Mouse (Mus musculus) forebrain, embryonic 14.5 days (tissue): Measurements from ENCODE around the gene Syt2. TPM values are rescaled to one million over a fixed set of nuclear protein-coding genes. Genes with fewer than 3 reads are reported as not detected.
A peak's percentile ranks its signal among the peaks of the same experiment; 100 is the strongest.

Experiments used
- ATAC-seq: fragments of 200-750 bp; cut with Nextera tagmentation; 2 replicates; pipeline ENCODE4 v1.8.0; 2017; ENCODE audit warnings: mild to moderate bottlenecking, moderate library complexity
- DNase-seq: peaks from one replicate; pipeline ENCODE4 v3.0.0-alpha.2; 2015; ENCODE audit warnings: low spot score
- H3K27ac ChIP-seq: fragments of 300-500 bp; sonication (generic); 2 replicates; pipeline ENCODE4 v1.5.1; 2014; ENCODE audit warnings: low read depth, mild to moderate bottlenecking, control low read depth, low read length, moderate library complexity
- H3K27me3 ChIP-seq: fragments of 300-500 bp; sonication (generic); replicated peaks from 2 replicates; pipeline ENCODE4 v1.6.1; 2014; ENCODE audit warnings: low read length, control low read depth, mixed read lengths; ENCODE audit not compliant: control insufficient read depth, insufficient read depth
- H3K36me3 ChIP-seq: fragments of 300-500 bp; sonication (generic); 2 replicates; pipeline ENCODE4 v1.6.1; 2014; ENCODE audit warnings: low read length, control low read depth; ENCODE audit not compliant: control insufficient read depth, insufficient read depth
- H3K4me1 ChIP-seq: fragments of 300-500 bp; sonication (generic); 2 replicates; pipeline ENCODE4 v1.6.1; 2014; ENCODE audit warnings: antibody characterized with exemption, low read length, control low read depth; ENCODE audit not compliant: control insufficient read depth, insufficient read depth
- H3K4me2 ChIP-seq: fragments of 300-500 bp; sonication (generic); 2 replicates; pipeline ENCODE4 v1.6.1; 2014; ENCODE audit warnings: mild to moderate bottlenecking, control low read depth, low read length
- H3K4me3 ChIP-seq: fragments of 300-500 bp; sonication (generic); 2 replicates; pipeline ENCODE4 v1.5.1; 2014; ENCODE audit warnings: low read depth, low read length, control low read depth
- H3K9ac ChIP-seq: fragments of 300-500 bp; sonication (generic); 2 replicates; pipeline ENCODE4 v1.6.1; 2014; ENCODE audit warnings: mild to moderate bottlenecking, low read length, control low read depth, moderate library complexity
- H3K9me3 ChIP-seq: fragments of 300-500 bp; sonication (generic); replicated peaks from 2 replicates; pipeline ENCODE4 v1.6.1; 2016; ENCODE audit warnings: low read length, control low read depth, mixed read lengths; ENCODE audit not compliant: control insufficient read depth
- WGBS: fragments of 180-500 bp; shearing (Covaris S2); extraction: QIAGEN DNeasy Blood & Tissue Kit; methylation state at CpG from one replicate; pipeline ENCODE4 v1.1.7; 2014; 5-methylcytosine and 5-hydroxymethylcytosine counted together
- polyA plus RNA-seq: library from polyadenylated mRNA; unstranded; fragments of >200 nt; fragmentation: Nextera tagmentation; extraction: Ambion mirVana; gene quantifications from 2 replicates; pipeline ENCODE4 v1.2.1, GENCODE M21; 2014

The Syt2 gene
- polyA plus RNA-seq, 1 experiment from 2014 or later, result 1.2 TPM

DNA sequence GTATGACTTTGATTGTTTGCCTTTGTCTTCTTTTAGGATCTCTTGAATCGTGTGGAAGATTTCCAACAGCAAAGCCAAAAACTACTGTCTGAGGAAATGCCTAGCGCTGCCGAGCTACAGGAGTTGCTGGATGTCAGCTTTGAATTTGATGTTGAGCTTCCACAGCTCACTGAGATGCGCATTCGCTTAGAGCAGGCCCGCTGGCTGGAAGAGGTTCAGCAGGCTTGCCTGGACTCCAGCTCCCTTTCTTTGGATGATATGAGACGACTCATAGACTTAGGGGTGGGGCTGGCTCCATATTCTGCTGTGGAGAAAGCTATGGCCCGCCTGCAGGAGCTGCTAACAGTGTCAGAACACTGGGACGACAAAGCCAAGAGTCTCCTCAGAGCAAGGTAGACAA is 28.8 kb upstream of the Syt2 start:
- DNase-seq, result no peak
- ATAC-seq, result no peak
- WGBS, result 90% methylated on average over 9 of the region's 9 CpGs
- Histone ChIP-seq H3K4me3 (no peak overlapping the region), H3K27me3 (no peaks in the 10 kb centered on the region), H3K9ac (no peak overlapping the region), H3K9me3 (no peaks in the 10 kb centered on the region), H3K4me1 (no peaks in the 10 kb centered on the region), H3K27ac (no peak overlapping the region), H3K36me3 (peaks cover 90% of the 10 kb centered on the region), H3K4me2 (no peak overlapping the region)

DNA sequence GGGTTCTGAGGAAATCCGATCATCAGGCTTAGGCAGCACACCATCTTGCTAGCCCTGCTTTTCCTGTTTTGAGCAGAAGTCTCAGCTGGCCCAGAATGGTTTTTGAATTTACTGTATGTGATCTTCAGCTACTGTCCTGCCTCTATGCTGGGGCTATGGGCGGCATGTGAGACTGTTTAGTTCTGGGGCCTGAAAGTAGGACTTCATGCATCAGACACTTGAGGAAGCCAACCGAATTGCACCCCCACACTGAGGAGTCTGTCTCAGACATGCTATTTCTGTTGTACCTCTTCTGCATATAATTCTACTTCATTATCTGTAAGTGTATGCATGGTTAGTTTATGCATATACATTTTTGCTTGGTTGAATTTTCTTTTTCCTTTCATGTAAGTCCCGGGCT is 21.2 kb upstream of the Syt2 start:
- DNase-seq (no peak), ATAC-seq (no peak)
- WGBS, result 90% methylated on average over 4 of the region's 4 CpGs
- no peak overlapping the region for H3K9ac ChIP-seq
- no peaks in the 10 kb centered on the region for H3K4me1 ChIP-seq
- H3K36me3 ChIP-seq, result peaks cover 99% of the 10 kb centered on the region
- no peaks in the 10 kb centered on the region for H3K27me3 ChIP-seq
- H3K27ac ChIP-seq, result no peak overlapping the region
- H3K4me2 ChIP-seq, result no peak overlapping the region
- no peak overlapping the region for H3K4me3 ChIP-seq
- H3K9me3 ChIP-seq, result no peaks in the 10 kb centered on the region

DNA sequence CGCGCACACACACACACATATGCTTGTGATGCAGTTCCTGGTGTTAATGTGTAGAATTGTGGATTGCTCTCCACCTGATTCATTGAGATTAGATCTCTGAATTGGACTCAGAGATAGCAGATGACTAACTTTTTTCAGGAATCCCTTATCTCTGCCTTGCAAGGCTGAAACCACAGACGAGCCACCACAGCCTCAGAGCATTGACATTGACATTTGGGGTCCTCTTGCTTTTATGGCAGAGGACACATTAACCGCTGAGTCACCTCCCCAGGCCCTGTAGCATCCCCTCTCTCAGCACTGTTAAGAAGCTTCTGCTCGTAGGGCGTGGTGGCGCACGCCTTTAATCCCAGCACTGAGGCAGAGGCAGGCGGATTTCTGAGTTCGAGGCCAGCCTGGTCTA is 17.0 kb upstream of the Syt2 start:
- Histone ChIP-seq H3K27me3 (no peaks in the 10 kb centered on the region), H3K36me3 (peaks cover 100% of the 10 kb centered on the region), H3K4me3 (no peak overlapping the region), H3K4me2 (no peak overlapping the region), H3K27ac (no peak overlapping the region), H3K4me1 (no peaks in the 10 kb centered on the region), H3K9me3 (no peaks in the 10 kb centered on the region), H3K9ac (no peak overlapping the region)
- 95% methylated on average over 10 of the region's 10 CpGs for WGBS
- ATAC-seq, result no peak
- DNase-seq, result no peak

DNA sequence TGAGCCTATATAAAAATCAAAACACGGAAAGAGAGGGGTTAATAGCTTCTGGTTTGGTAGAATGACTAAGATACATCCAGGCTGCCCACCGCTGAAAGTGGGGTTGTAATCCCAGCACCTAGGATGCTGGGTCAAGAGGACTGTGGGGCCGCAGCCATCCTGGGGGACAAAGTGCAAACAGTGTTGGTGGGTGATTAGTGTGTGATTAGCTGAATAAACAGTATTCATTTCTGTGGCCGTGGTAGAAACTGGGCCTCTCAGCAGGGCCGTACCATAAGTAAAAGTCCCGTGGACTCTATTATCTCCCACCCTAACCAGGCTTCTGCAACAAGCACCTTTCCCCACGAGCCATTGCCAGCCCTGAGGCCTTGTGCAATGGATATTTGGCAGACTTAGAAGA is 12.2 kb upstream of the Syt2 start:
- DNase-seq (no peak), ATAC-seq (no peak)
- Histone ChIP-seq H3K9me3 (no peaks in the 10 kb centered on the region), H3K27me3 (no peaks in the 10 kb centered on the region), H3K4me2 (no peak overlapping the region), H3K4me3 (no peak overlapping the region), H3K36me3 (peaks cover 62% of the 10 kb centered on the region), H3K4me1 (no peaks in the 10 kb centered on the region), H3K27ac (no peak overlapping the region), H3K9ac (no peak overlapping the region)
- 78% methylated on average over 7 of the region's 7 CpGs for WGBS

DNA sequence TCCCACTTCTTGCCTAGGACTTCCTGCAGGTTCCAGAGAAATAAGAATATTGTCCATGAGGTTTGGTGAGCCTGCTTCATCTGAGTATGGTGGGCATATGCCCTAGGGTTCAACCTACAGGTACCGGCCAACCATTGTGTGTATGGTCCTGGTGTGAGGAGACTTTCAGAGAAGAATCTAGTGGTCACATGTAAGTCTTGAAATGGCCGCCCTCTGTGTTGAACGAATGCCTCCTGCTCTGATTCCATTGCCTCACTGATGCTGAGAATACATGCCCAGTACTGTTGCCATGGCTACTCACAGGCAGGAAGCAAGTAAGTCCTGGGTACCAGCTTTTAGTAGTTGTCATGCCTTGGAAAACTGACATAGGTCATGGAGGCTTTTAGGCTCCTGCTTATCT is 10.2 kb upstream of the Syt2 start:
- no peaks in the 10 kb centered on the region for H3K9me3 ChIP-seq
- no peaks in the 10 kb centered on the region for H3K27me3 ChIP-seq
- peak; percentile 33; the same call in 1 of the 2 replicates for ATAC-seq
- no peaks in the 10 kb centered on the region for H3K4me1 ChIP-seq
- H3K4me3 ChIP-seq, result no peak overlapping the region
- DNase-seq, result no peak
- H3K27ac ChIP-seq, result no peak overlapping the region
- H3K4me2 ChIP-seq, result no peak overlapping the region
- no peak overlapping the region for H3K9ac ChIP-seq
- 74% methylated on average over 3 of the region's 3 CpGs for WGBS
- peaks cover 43% of the 10 kb centered on the region for H3K36me3 ChIP-seq

DNA sequence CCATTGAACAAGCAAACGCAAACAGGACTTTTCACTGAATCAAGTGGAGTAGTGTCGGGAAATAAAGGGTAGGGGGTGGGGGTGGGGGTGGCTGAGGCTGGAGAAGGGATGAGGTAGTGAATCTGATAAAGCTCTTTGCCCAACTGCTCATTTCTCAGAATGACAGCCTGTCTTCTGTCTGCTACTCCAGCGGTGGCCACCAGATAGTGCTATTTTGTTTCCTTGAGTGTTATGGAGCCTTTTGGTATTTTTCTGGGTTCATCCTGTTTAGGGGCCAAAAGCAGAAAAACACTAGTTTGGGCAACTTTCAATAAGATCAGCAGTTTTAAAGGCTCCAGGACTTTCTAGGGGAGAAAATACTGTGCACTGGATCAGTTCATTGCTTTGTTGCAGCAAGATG is 9.8 kb upstream of the Syt2 start:
- Histone ChIP-seq H3K27ac (no peak overlapping the region), H3K36me3 (peaks cover 38% of the 10 kb centered on the region), H3K4me3 (no peak overlapping the region), H3K27me3 (no peaks in the 10 kb centered on the region), H3K9me3 (no peaks in the 10 kb centered on the region), H3K4me1 (no peaks in the 10 kb centered on the region), H3K4me2 (no peak overlapping the region), H3K9ac (no peak overlapping the region)
- ATAC-seq (peak; percentile 32; the same call in 1 of the 2 replicates), DNase-seq (peak; percentile 64)
- 11% methylated on average over 3 of the region's 3 CpGs for WGBS

DNA sequence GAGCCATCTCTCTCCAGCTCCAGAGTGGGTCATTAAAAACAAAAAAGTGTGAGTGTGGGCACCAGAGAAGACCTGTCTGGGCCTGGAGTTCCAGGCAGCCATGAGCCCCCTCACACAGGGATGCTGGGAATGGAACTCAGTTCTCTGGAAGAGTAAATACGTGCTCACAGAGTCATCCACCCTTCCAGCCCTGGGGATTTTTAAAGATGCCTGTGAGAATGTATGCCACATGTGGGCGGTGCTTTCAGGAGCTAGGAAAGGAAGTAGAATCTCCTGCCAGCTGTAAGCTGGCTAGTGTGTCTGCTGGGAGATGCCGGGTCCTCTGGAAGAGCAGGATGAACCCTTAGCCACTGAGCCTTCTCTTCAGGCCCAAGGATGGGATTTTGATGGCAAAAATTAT is 8.4 kb upstream of the Syt2 start:
- Histone ChIP-seq H3K36me3 (peaks cover 25% of the 10 kb centered on the region), H3K4me1 (no peaks in the 10 kb centered on the region), H3K9ac (no peak overlapping the region), H3K4me2 (no peak overlapping the region), H3K27me3 (0 out of 2 replicates have a peak, but pooled peaks cover under 1% of the 10 kb centered on the region), H3K27ac (no peak overlapping the region), H3K9me3 (no peaks in the 10 kb centered on the region), H3K4me3 (no peak overlapping the region)
- ATAC-seq, result no peak
- 58% methylated on average over 3 of the region's 3 CpGs for WGBS
- no peak for DNase-seq

DNA sequence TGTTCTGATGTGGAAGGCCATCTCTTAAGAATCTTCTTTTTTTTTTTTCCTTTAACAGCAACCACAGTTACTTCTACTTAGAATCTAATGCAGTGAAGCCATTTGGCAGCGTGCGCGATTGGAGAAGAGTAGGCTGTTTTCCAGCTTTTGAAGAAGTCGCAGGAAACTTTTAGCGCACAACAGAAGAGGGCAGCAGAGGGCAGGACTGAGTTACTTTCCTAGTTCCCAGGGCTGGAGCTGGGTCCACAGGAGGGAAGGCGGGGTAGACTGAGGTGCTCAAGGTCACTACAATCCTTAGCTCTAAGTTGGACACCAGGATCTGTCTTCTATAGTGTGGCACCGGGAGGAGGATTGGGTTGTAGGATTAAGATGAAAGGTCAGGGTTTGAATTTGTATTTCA is 8.0 kb upstream of the Syt2 start:
- Histone ChIP-seq H3K27me3 (0 out of 2 replicates have a peak, but pooled peaks cover 3% of the 10 kb centered on the region), H3K27ac (no peak overlapping the region), H3K9ac (no peak overlapping the region), H3K4me1 (no peaks in the 10 kb centered on the region), H3K9me3 (no peaks in the 10 kb centered on the region), H3K4me2 (no peak overlapping the region), H3K4me3 (no peak overlapping the region), H3K36me3 (peaks cover 20% of the 10 kb centered on the region)
- DNase-seq (peak; percentile 66), ATAC-seq (no peak)
- 30% methylated on average over 7 of the region's 7 CpGs for WGBS

DNA sequence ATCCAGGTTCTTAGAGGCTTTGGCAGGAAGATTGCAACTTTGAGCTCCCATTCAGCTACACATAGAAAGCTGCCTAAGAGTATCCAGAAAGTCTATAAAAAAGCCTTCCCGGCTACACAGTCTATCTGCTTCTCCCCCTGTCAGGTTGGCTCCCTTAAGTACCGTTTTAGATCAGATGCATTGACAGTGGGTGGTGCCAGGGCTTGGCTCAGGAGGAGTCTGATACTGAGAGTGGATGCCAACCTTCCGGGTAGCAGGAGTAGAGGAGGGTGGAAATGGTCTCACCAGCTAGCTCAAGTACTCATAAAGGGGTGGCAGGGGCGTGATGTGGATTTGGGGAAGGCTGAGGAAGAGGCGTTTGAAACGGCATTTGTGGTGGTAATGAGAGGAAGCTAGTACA is 7.0 kb upstream of the Syt2 start:
- Histone ChIP-seq H3K4me2 (no peak overlapping the region), H3K27me3 (0 out of 2 replicates have a peak, but pooled peaks cover 7% of the 10 kb centered on the region), H3K4me3 (no peak overlapping the region), H3K27ac (no peak overlapping the region), H3K9me3 (no peaks in the 10 kb centered on the region), H3K4me1 (no peaks in the 10 kb centered on the region), H3K9ac (no peak overlapping the region), H3K36me3 (peaks cover 11% of the 10 kb centered on the region; the same call in 1 of the 2 replicates)
- DNase-seq (peak; percentile 41), ATAC-seq (no peak)
- WGBS, result 74% methylated on average over 6 of the region's 6 CpGs
